Mouse (Mus musculus) limb, embryonic 12.5 days (tissue): ENCODE results near the gene Psmb9. TPM values are rescaled to one million over a fixed set of nuclear protein-coding genes. Genes with fewer than 3 reads are reported as not detected.
"Not testable (repeated sequence)": the region's sequence is repeated elsewhere in the genome, so short reads cannot be mapped to it uniquely, and the experiment has no call there.

Experiments used
- ATAC-seq: fragments of 200-750 bp; cut with Nextera tagmentation; 2 replicates; pipeline ENCODE4 v1.8.0; 2017; ENCODE audit warnings: low read depth, moderate TSS enrichment; ENCODE audit not compliant: insufficient number of reproducible peaks, insufficient read depth, low FRiP score, low TSS enrichment
- H3K27ac ChIP-seq: fragments of 300-500 bp; sonication (generic); 2 replicates; pipeline ENCODE4 v1.5.1; 2016; ENCODE audit warnings: mild to moderate bottlenecking, moderate library complexity
- H3K27me3 ChIP-seq: fragments of 300-500 bp; sonication (generic); 2 replicates; pipeline ENCODE4 v1.6.1; 2016; ENCODE audit warnings: mild to moderate bottlenecking, moderate library complexity
- H3K36me3 ChIP-seq: fragments of 300-500 bp; sonication (generic); 2 replicates; pipeline ENCODE4 v1.6.1; 2016; ENCODE audit warnings: mild to moderate bottlenecking, moderate library complexity
- H3K4me1 ChIP-seq: fragments of 300-500 bp; sonication (generic); replicated peaks from 2 replicates; pipeline ENCODE4 v1.6.1; 2016
- H3K4me2 ChIP-seq: fragments of 300-500 bp; sonication (generic); 2 replicates; pipeline ENCODE4 v1.6.1; 2016; ENCODE audit warnings: mild to moderate bottlenecking, moderate library complexity
- H3K4me3 ChIP-seq: fragments of 300-500 bp; sonication (generic); replicated peaks from 2 replicates; pipeline ENCODE4 v1.5.1; 2016; ENCODE audit warnings: mild to moderate bottlenecking
- H3K9ac ChIP-seq: fragments of 300-500 bp; sonication (generic); replicated peaks from 2 replicates; pipeline ENCODE4 v1.6.1; 2016; ENCODE audit warnings: mild to moderate bottlenecking, moderate library complexity
- H3K9me3 ChIP-seq: fragments of 300-500 bp; sonication (generic); 2 replicates; pipeline ENCODE4 v1.6.1; 2016; ENCODE audit warnings: mild to moderate bottlenecking, moderate library complexity
- WGBS: fragments of 180-500 bp; shearing (Covaris S2); methylation state at CpG from one replicate; pipeline ENCODE4 v1.1.7; 2016; 5-methylcytosine and 5-hydroxymethylcytosine counted together
- polyA plus RNA-seq: library from polyadenylated mRNA; unstranded; fragments of >200 nt; fragmentation: Nextera tagmentation; extraction: Ambion mirVana; gene quantifications from 2 replicates; pipeline ENCODE4 v1.2.1, GENCODE M21; 2016

The Psmb9 gene
- 2.4 and 2.5 TPM in 2 replicates for polyA plus RNA-seq

DNA sequence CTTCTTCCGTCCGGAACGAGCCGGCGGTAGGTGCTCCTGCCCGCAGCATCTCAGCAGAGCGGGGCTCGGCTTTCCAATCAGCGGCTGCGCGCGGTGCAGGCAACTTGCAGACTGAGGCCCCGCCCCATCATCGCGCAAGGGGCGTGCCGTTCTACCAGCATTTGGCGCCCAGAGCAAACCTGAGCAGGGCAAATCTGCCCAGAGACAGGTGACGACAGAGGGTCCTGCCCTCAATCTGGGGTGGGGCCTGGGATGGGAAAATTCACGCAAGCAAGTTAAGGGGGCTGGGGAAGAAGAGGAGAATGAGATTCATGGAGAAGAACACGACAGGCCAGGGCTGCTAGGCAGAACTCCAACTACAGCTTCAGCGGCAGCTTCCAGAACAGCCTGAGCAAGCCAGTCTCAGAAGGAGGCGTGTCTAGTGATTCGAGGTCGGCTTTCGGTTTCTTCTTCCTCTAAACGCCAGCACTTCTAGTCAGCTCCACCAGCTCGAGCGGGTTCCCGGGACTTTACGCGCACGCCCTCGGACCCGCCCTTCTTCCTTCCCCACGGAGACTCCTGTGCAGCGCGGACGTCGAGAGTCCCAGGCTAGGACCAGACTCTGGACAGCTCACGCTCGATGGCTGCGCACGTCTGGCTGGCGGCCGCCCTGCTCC is at the start of gene Psmb9, which contains the start of gene Tap1:
Psmb9 (minus strand) TSS at position 504 of the 656 bp plus-strand sequence.
Tap1 (plus strand) TSS at position 293 of the 656 bp plus-strand sequence.
- H3K4me3 ChIP-seq: peak within 1 kb of the TSS; percentile 52
- no peak within 1 kb of the TSS; the same call in 1 of the 2 replicates for H3K27ac ChIP-seq
- peaks cover 11% of the 10 kb centered on the region for H3K4me1 ChIP-seq
- peak; percentile 94 for ATAC-seq
- H3K9me3 ChIP-seq: no peaks in the 10 kb centered on the region
- peaks cover 93% of the 10 kb centered on the region for H3K27me3 ChIP-seq
- H3K36me3 ChIP-seq: no peaks in the 10 kb centered on the region
- H3K9ac ChIP-seq: peak within 1 kb of the TSS; percentile 59
- peak within 1 kb of the TSS; percentile 85 for H3K4me2 ChIP-seq
- WGBS: under 1% methylated on average over 46 of the region's 46 CpGs

DNA sequence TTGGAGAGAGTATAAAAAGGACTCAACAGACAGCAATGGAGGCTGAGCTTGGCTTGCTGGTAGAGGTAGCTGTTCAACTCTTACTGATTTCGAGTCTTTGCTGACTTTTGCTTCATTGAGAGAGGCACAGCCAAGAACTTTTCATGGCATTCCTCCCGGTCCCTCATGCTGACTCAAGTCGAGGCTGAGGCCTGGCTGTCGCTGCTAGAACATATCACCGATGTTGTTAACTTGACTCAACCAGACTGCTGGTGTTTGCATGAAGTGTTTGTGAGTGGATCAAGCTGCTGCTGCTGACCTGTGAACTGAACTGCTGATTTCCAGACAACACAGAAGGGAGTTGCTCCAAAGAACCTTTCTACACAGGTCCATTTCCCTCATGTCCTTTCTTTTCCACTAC is 49.1 kb upstream of the Psmb9 start:
- no peak for ATAC-seq
- Histone ChIP-seq H3K9me3 (no peaks in the 10 kb centered on the region), H3K27ac (no peak overlapping the region), H3K27me3 (no peaks in the 10 kb centered on the region), H3K9ac (no peak overlapping the region), H3K4me1 (no peaks in the 10 kb centered on the region), H3K4me3 (no peak overlapping the region), H3K4me2 (no peak overlapping the region), H3K36me3 (no peaks in the 10 kb centered on the region)
- WGBS: 85% methylated on average over 5 of the region's 5 CpGs

DNA sequence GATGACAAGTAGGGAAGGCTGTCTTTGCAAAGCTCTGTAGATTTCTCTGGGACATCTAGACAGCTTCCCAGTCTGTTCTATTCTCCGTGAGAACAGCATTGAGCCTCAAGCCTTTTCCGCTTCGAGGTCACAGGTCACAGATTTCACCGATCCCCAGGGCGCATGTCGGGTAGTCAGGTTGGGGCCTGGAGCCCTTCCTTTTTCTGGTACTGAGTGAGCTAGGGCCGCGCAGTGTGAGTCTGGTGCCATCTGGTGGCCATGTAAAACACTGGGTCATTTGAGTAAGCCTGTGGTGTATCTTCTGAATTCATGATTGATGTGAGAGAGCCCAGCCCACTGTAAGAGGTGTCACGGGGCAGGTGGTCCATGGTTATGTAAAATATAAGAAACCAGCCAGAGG is 47.4 kb upstream of the Psmb9 start:
- no peak overlapping the region for H3K4me2 ChIP-seq
- 52% methylated on average over 9 of the region's 9 CpGs for WGBS
- no peaks in the 10 kb centered on the region for H3K27me3 ChIP-seq
- H3K9me3 ChIP-seq: no peaks in the 10 kb centered on the region
- H3K27ac ChIP-seq: no peak overlapping the region
- no peak overlapping the region for H3K4me3 ChIP-seq
- ATAC-seq: no peak
- no peaks in the 10 kb centered on the region for H3K36me3 ChIP-seq
- H3K4me1 ChIP-seq: no peaks in the 10 kb centered on the region
- no peak overlapping the region for H3K9ac ChIP-seq

DNA sequence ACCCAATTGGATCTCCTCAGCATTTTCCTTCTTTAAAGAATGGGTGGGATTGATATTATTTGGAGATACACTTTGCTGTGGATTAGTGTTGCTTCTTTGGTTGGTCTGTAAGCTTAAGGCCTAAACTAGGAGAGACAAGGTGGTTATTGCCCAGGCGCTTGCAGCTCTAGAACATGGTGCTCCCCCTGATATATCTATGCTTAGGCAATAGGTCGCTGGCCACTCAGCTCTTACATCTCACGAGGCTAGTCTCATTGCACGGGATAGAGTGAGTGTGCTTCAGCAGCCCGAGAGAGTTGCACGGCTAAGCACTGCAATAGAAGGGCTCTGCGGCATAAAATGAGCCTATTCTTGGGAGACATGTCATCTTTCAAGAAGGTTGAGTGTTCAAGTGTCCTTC is 44.5 kb upstream of the Psmb9 start:
- 91% methylated on average over 5 of the region's 7 CpGs for WGBS
- H3K27me3 ChIP-seq, H3K27ac ChIP-seq, H3K36me3 ChIP-seq, ATAC-seq, H3K9ac ChIP-seq, H3K4me3 ChIP-seq, H3K4me1 ChIP-seq, H3K4me2 ChIP-seq, H3K9me3 ChIP-seq: not testable (repeated sequence)

DNA sequence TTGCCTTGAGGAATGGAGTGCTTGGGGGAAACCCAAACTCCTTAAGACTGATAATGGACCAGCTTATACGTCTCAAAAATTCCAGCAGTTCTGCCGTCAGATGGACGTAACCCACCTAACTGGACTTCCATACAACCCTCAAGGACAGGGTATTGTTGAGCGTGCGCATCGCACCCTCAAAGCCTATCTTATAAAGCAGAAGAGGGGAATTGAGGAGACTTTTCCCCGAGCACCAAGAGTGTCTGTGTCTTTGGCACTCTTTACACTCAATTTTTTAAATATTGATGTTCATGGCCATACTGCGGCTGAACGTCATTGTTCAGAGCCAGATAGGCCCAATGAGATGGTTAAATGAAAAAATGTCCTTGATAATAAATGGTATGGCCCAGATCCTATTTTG is 43.4 kb upstream of the Psmb9 start:
- H3K27me3 ChIP-seq, H3K4me3 ChIP-seq, H3K27ac ChIP-seq, H3K9me3 ChIP-seq, H3K36me3 ChIP-seq, H3K4me1 ChIP-seq, ATAC-seq, H3K9ac ChIP-seq, H3K4me2 ChIP-seq: not testable (repeated sequence)
- 94% methylated on average over 9 of the region's 9 CpGs for WGBS

DNA sequence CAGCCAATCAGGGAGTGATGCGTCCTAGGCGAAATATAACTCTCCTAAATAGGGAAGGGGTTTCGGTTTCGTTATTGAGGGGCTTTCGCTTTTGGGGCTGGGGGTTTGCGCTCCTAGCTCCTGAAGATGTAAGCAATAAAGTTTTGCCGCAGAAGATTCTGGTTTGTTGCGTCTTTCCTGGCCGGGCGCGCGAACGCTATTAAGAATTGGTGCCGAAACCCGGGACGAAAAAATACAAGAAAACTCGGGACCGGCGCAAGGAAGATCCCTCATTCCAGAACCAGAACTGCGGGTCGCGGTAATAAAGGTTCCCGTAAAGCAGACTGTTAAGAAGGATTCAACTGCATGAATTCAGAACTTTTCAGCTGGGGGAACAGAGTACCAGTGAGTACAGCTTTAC is 38.3 kb upstream of the Psmb9 start:
- not testable (repeated sequence) for H3K36me3 ChIP-seq, H3K9ac ChIP-seq, H3K4me2 ChIP-seq, H3K27me3 ChIP-seq, H3K9me3 ChIP-seq, H3K4me3 ChIP-seq, ATAC-seq, H3K4me1 ChIP-seq, H3K27ac ChIP-seq
- WGBS: over 99% methylated on average over 15 of the region's 23 CpGs

DNA sequence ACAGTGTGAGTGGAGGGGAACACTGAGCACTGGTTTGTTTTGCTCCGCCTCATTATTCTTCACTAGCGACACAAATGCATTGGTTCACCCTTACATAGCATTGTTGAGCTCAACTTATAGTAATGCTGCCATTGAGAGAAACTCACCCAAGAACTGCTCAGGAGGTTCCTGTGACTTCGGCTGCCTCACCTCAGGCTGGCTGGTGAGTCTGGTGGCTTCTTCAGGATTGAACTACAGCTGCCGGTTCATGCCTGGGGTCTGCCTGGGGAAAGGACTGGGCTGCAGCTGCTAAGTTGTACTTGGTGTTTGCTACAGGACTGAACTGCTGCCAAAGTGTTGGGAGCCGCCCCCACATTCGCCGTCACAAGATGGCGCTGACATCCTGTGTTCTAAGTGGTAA is 37.9 kb upstream of the Psmb9 start:
- Histone ChIP-seq H3K36me3 (no peaks in the 10 kb centered on the region), H3K27ac (no peak overlapping the region), H3K4me1 (no peaks in the 10 kb centered on the region), H3K9ac (no peak overlapping the region), H3K9me3 (peaks cover 9% of the 10 kb centered on the region), H3K4me3 (no peak overlapping the region), H3K4me2 (no peak overlapping the region), H3K27me3 (no peaks in the 10 kb centered on the region)
- 98% methylated on average over 8 of the region's 8 CpGs for WGBS
- no peak for ATAC-seq

DNA sequence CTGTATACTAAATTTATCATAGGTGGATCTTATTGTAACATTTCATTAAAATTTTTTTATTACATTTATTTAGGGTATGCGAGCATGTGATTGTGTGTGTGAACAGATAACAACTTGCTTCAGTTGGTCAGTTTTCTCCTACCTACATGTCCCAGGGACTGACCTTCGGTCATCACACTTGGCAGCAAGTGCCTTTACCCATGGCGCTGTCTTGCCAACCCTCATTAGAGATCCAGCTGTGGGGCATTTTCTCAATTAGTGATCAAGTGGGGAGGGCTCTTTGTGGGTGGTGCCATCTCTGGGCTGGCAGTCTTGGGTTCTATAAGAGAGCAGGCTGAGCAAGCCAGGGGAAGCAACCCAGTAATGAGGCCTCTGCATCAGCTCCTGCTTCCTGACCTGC is 37.3 kb upstream of the Psmb9 start:
- ATAC-seq: no peak
- no peaks in the 10 kb centered on the region for H3K36me3 ChIP-seq
- H3K4me3 ChIP-seq: no peak overlapping the region
- no peaks in the 10 kb centered on the region for H3K27me3 ChIP-seq
- no peak overlapping the region for H3K4me2 ChIP-seq
- no peak overlapping the region for H3K9ac ChIP-seq
- H3K9me3 ChIP-seq: peaks cover 9% of the 10 kb centered on the region
- no peaks in the 10 kb centered on the region for H3K4me1 ChIP-seq
- no peak overlapping the region for H3K27ac ChIP-seq
- WGBS: 94% methylated on average over 3 of the region's 3 CpGs

DNA sequence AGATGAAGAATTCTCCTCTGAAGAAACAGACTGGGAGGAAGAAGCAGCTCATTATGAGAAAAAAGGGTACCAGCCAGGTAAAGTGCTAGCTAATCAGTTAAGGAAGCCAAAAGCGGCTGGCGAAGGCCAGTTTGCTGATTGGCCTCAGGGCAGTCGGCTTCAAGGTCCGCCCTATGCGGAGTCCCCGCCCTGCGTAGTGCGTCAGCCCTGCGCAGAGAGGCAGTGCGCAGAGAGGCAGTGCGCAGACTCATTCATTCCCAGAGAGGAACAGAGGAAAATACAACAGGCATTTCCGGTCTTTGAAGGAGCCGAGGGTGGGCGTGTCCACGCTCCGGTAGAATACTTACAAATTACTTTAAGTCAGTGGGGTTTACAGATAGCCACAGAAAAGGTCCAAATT is 32.8 kb upstream of the Psmb9 start:
- 96% methylated on average over 7 of the region's 16 CpGs for WGBS
- not testable (repeated sequence) for H3K9ac ChIP-seq, H3K4me2 ChIP-seq, H3K4me3 ChIP-seq, H3K36me3 ChIP-seq, ATAC-seq, H3K4me1 ChIP-seq, H3K27ac ChIP-seq
- H3K27me3 ChIP-seq: peaks cover 11% of the 10 kb centered on the region
- H3K9me3 ChIP-seq: peaks cover 17% of the 10 kb centered on the region

DNA sequence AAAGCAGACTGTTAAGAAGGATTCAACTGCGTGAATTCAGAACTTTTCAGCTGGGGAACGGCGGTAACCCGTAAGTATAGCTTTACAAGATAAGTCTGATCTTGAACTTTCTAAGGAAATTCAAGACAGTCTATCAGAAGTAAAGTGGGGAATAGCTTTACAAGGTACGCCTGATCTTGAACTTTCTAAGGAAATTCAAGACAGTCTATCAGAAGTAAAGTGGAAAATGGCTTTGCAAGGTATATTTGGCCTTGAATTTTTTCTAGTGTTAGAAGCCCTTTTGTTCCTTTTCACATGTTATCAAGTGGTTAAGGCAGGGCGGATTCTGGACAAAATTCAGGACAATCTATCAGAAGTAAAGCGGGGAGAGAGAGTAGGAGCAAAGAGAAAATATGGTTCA is 32.2 kb upstream of the Psmb9 start:
- 95% methylated on average over 6 of the region's 7 CpGs for WGBS
- H3K4me2 ChIP-seq, H3K9ac ChIP-seq, ATAC-seq, H3K4me3 ChIP-seq, H3K36me3 ChIP-seq, H3K4me1 ChIP-seq, H3K27ac ChIP-seq: not testable (repeated sequence)
- Histone ChIP-seq H3K27me3 (peaks cover 17% of the 10 kb centered on the region), H3K9me3 (peaks cover 16% of the 10 kb centered on the region)

DNA sequence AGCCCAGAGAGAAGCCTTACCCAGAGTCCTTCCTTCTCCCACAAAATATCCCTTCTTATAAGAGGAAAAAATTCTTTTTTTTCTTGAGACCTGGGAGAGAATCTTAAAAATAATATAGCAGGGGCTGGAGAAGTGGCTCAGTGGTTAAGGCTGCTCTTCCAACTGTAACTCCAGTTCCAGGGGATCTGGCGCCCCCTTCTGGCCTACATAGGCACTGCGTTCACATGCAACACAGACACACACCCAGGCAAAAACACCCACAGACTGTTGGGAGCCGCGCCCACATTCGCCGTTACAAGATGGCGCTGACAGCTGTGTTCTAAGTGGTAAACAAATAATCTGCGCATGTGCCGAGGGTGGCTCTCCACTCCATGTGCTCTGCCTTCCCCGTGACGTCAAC is 31.5 kb upstream of the Psmb9 start:
- not testable (repeated sequence) for H3K4me3 ChIP-seq, H3K9me3 ChIP-seq, H3K9ac ChIP-seq, H3K4me1 ChIP-seq, H3K27ac ChIP-seq, H3K36me3 ChIP-seq, ATAC-seq, H3K4me2 ChIP-seq
- peaks cover 24% of the 10 kb centered on the region for H3K27me3 ChIP-seq
- WGBS: 91% methylated on average over 9 of the region's 11 CpGs

DNA sequence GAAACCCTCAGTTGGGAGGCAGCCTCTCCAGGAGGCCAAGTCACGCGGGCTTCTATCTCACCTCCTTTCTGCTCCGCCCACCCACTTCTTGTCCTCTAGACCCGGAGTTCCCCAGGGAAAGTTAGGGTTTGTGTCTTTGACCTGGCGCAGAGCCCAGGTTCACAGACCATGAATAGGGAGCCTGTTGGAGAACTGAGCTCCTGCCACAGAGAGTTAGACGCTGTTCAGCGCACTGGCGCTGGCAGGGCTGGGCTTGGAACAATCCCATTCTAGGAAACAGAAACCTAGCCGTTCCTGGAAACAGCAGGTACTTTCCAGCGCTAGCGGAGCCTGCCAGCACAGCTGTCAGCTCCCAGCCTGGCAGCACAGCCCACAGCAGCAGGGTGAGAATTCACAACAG is 31.1 kb upstream of the Psmb9 start:
- ATAC-seq: no peak
- Histone ChIP-seq H3K4me3 (no peak overlapping the region), H3K36me3 (no peaks in the 10 kb centered on the region), H3K27me3 (peaks cover 28% of the 10 kb centered on the region), H3K4me1 (no peaks in the 10 kb centered on the region), H3K9me3 (0 out of 2 replicates have a peak, but pooled peaks cover 8% of the 10 kb centered on the region), H3K4me2 (no peak overlapping the region), H3K27ac (no peak overlapping the region), H3K9ac (no peak overlapping the region)
- 88% methylated on average over 11 of the region's 11 CpGs for WGBS
